Comparison of ENCODE assay signal across 24 mouse cellular contexts in genomic region chr17:15490542-15490941, GRCm38 (mm10). TPM values are rescaled to one million over a fixed set of nuclear protein-coding genes. Genes with fewer than 3 reads are reported as not detected.
DNase-seq lines count a peak whose midpoint lies in the region; ATAC-seq and TF ChIP-seq lines count a peak whose summit lies in the region.
"Had no signal": no experiment of that assay in that cellular context is flagged by ENCODE, and none has a peak within 500 bp of the region (broad histone marks: within the 10 kb centered on the region; RNA-seq: fewer than 3 reads in every experiment).

No protein-coding gene starts in this region.

- no peak overlapping the region for H3K4me3 ChIP-seq in forebrain, embryonic 10.5 days
- H3K4me3 ChIP-seq in forebrain, postnatal 0 days (ENCODE audit: low read depth, low read length), result no peak overlapping the region
- no peak overlapping the region for H3K4me3 ChIP-seq in heart, embryonic 13.5 days
- no peak overlapping the region for H3K4me3 ChIP-seq in MEL (ENCODE audit: control insufficient read depth in 1 of 2, insufficient read depth in 1 of 2, low read depth in 2 of 2, low read length in 2 of 2)
- no peak overlapping the region for H3K4me3 ChIP-seq in myocyte
- no peak overlapping the region for H3K4me3 ChIP-seq in left cerebral cortex, adult 2 months
- H3K4me3 ChIP-seq: embryonic facial prominence, embryonic 13.5 days; embryonic facial prominence, embryonic 15.5 days; erythroblast, embryonic 14.5 days; forebrain, embryonic 13.5 days; forebrain, embryonic 15.5 days had no signal

- no peak overlapping the region for H3ac ChIP-seq in myocyte (ENCODE audit: control insufficient read depth, insufficient read length)

- peak; percentile 7 for DNase-seq in forebrain, embryonic 10.5 days (ENCODE audit: extremely low spot score, low spot score)
- DNase-seq in forebrain, postnatal 0 days, result no peak
- no peak for DNase-seq in heart, postnatal 10 days
- DNase-seq in MEL (ENCODE audit: low read depth, low spot score), result peak; percentile 35
- DNase-seq in Muller cell, postnatal 12 days (ENCODE audit: inconsistent ontology term), result no peak
- DNase-seq in left cerebral cortex, adult 2 months (ENCODE audit: extremely low spot score in 1 of 2, low spot score in 2 of 2), result no peak
- DNase-seq: adrenal gland, adult 2 months; adrenal gland, postnatal 10 days; adrenal gland, postnatal 25 days; cerebellum, adult 11 months; cerebellum, adult 18-20 months; cerebellum, adult 8-10 months; cerebellum, adult 9-11 months; cerebellum, postnatal 14 days; cerebellum, postnatal 36 days; embryo, embryonic 11 days had no signal

- no peak for TF ChIP-seq POLR2A in MEL (IDR thresholded peaks at IDR 0.05; ENCODE audit: control insufficient read depth in 1 of 2, insufficient read depth in 1 of 2, low read depth in 1 of 2, low read length in 2 of 2, poor library complexity in 1 of 2)
- no peak for TF ChIP-seq POLR2A in myocyte (IDR thresholded peaks at IDR 0.05; ENCODE audit: insufficient read length, low read depth)

- H3K79me2 ChIP-seq in MEL (ENCODE audit: control insufficient read depth, insufficient read depth, low read length, poor library complexity) (peaks cover 21% of the 10 kb centered on the region), myocyte (ENCODE audit: control insufficient read depth, insufficient read depth) (peaks cover 18% of the 10 kb centered on the region)

- WGBS in forebrain, embryonic 10.5 days, result 89% methylated on average over 7 of the region's 7 CpGs
- WGBS in forebrain, postnatal 0 days, result 93% methylated on average over 7 of the region's 7 CpGs
- 79% methylated on average over 7 of the region's 7 CpGs for WGBS in heart, embryonic 13.5 days

- no peaks in the 10 kb centered on the region for H3K4me1 ChIP-seq in forebrain, embryonic 10.5 days
- no peaks in the 10 kb centered on the region for H3K4me1 ChIP-seq in forebrain, postnatal 0 days (ENCODE audit: insufficient read depth)
- peaks cover 19% of the 10 kb centered on the region for H3K4me1 ChIP-seq in heart, embryonic 13.5 days
- peaks cover 0 to 7% of the 10 kb centered on the region in 2 experiments; a peak in 3 of 4 replicates for H3K4me1 ChIP-seq in MEL (ENCODE audit: control insufficient read depth in 1 of 2, insufficient read depth in 2 of 2, low read length in 2 of 2)
- H3K4me1 ChIP-seq: embryonic facial prominence, embryonic 13.5 days; embryonic facial prominence, embryonic 15.5 days had no signal

- TF ChIP-seq RAD21 in MEL (IDR thresholded peaks at IDR 0.05; ENCODE audit: low read depth, low read length), result no peak

- no peak overlapping the region for H3K27ac ChIP-seq in forebrain, embryonic 10.5 days
- H3K27ac ChIP-seq in forebrain, postnatal 0 days (ENCODE audit: low read depth, low read length), result no peak overlapping the region
- H3K27ac ChIP-seq in heart, embryonic 13.5 days (replicated peaks), result peak overlapping the region; percentile 31; the same call in 1 of the 2 replicates
- H3K27ac ChIP-seq in MEL (ENCODE audit: control insufficient read depth, low read depth, low read length), result peak overlapping the region; percentile 40; the same call in 1 of the 2 replicates
- H3K27ac ChIP-seq in left cerebral cortex, adult 2 months, result no peak overlapping the region
- H3K27ac ChIP-seq: embryonic facial prominence, embryonic 13.5 days; embryonic facial prominence, embryonic 15.5 days; forebrain, embryonic 13.5 days; forebrain, embryonic 15.5 days had no signal

- no peak overlapping the region for H3K9ac ChIP-seq in forebrain, postnatal 0 days
- H3K9ac ChIP-seq in heart, embryonic 13.5 days, result no peak overlapping the region
- H3K9ac ChIP-seq in MEL (ENCODE audit: control insufficient read depth, low read depth, low read length, poor library complexity, severe bottlenecking), result no peak overlapping the region
- H3K9ac ChIP-seq: embryonic facial prominence, embryonic 13.5 days; embryonic facial prominence, embryonic 15.5 days; forebrain, embryonic 13.5 days; forebrain, embryonic 15.5 days had no signal

- intact Hi-C loops in heart, postnatal 10 days (cut with DNase I), result no loop called here
- intact Hi-C loops in left cerebral cortex, adult 2 months (cut with DNase I), result no loop called here

- H3K4me2 ChIP-seq in forebrain, postnatal 0 days (ENCODE audit: low read depth), result no peak overlapping the region
- H3K4me2 ChIP-seq in heart, embryonic 13.5 days, result no peak overlapping the region
- no peak overlapping the region for H3K4me2 ChIP-seq in myocyte (ENCODE audit: low read depth)
- H3K4me2 ChIP-seq: embryonic facial prominence, embryonic 13.5 days; embryonic facial prominence, embryonic 15.5 days; forebrain, embryonic 13.5 days; forebrain, embryonic 15.5 days had no signal

- no peak for ATAC-seq in forebrain, postnatal 0 days
- ATAC-seq in heart, embryonic 13.5 days (ENCODE audit: extremely low read depth, insufficient number of reproducible peaks, low FRiP score, low TSS enrichment), result no peak
- ATAC-seq: forebrain, embryonic 13.5 days; forebrain, embryonic 15.5 days had no signal

- H3K27me3 ChIP-seq in forebrain, embryonic 10.5 days (ENCODE audit: poor library complexity, severe bottlenecking), result no peaks in the 10 kb centered on the region
- H3K27me3 ChIP-seq in forebrain, postnatal 0 days (ENCODE audit: insufficient read depth, low read length), result no peaks in the 10 kb centered on the region
- no peaks in the 10 kb centered on the region for H3K27me3 ChIP-seq in heart, embryonic 13.5 days (replicated peaks)
- H3K27me3 ChIP-seq in MEL (ENCODE audit: control insufficient read depth in 1 of 2, insufficient read depth in 2 of 2, low read length in 2 of 2), result no peaks in the 10 kb centered on the region
- no peaks in the 10 kb centered on the region for H3K27me3 ChIP-seq in myocyte (ENCODE audit: control insufficient read depth, insufficient read depth, insufficient read length)
- H3K27me3 ChIP-seq: embryonic facial prominence, embryonic 13.5 days; embryonic facial prominence, embryonic 15.5 days; forebrain, embryonic 13.5 days; forebrain, embryonic 15.5 days had no signal

- no peak for TF ChIP-seq CTCF in forebrain, postnatal 0 days (IDR thresholded peaks at IDR 0.05; ENCODE audit: low read depth)
- TF ChIP-seq CTCF in MEL (IDR thresholded peaks at IDR 0.05 in 2 of 3, conservative IDR thresholded peaks at IDR 0.05 in 1 of 3; ENCODE audit: control insufficient read depth in 1 of 3, insufficient read depth in 1 of 3, low read depth in 2 of 3, low read length in 3 of 3, poor library complexity in 1 of 3, severe bottlenecking in 1 of 3), result no peak
- no peak for TF ChIP-seq CTCF in left cerebral cortex, adult 2 months (IDR thresholded peaks at IDR 0.05)

- no peak for TF ChIP-seq EP300 in MEL (IDR thresholded peaks at IDR 0.05; ENCODE audit: low read depth in 1 of 2, low read length in 2 of 2)

- peaks cover 73% of the 10 kb centered on the region for H3K36me3 ChIP-seq in forebrain, embryonic 10.5 days (replicated peaks)
- peaks cover 45% of the 10 kb centered on the region for H3K36me3 ChIP-seq in forebrain, postnatal 0 days (ENCODE audit: insufficient read depth)
- peaks cover 67% of the 10 kb centered on the region for H3K36me3 ChIP-seq in heart, embryonic 13.5 days
- H3K36me3 ChIP-seq in MEL (ENCODE audit: control insufficient read depth in 1 of 2, insufficient read depth in 2 of 2, low read length in 2 of 2), result peaks cover 26 to 39% of the 10 kb centered on the region in 2 experiments
- peaks cover 53% of the 10 kb centered on the region for H3K36me3 ChIP-seq in myocyte (ENCODE audit: control insufficient read depth, insufficient read depth)

- H3K9me3 ChIP-seq in forebrain, embryonic 10.5 days, result no peaks in the 10 kb centered on the region; the same call in 1 of the 2 replicates
- no peaks in the 10 kb centered on the region for H3K9me3 ChIP-seq in forebrain, postnatal 0 days (ENCODE audit: low read length)
- no peaks in the 10 kb centered on the region for H3K9me3 ChIP-seq in heart, embryonic 13.5 days
- H3K9me3 ChIP-seq in MEL (replicated peaks; ENCODE audit: insufficient read depth, low read length), result no peaks in the 10 kb centered on the region
- H3K9me3 ChIP-seq: embryonic facial prominence, embryonic 13.5 days; embryonic facial prominence, embryonic 15.5 days; forebrain, embryonic 13.5 days; forebrain, embryonic 15.5 days; G1E had no signal

RNA-seq across cellular contexts. Expression of gene Psmb1, which starts 9.0 kb away (rescaled TPM):
- polyA plus RNA-seq in forebrain, embryonic 10.5 days (2016; fragmentation: Nextera tagmentation; extraction: Ambion mirVana), result 275 TPM in 2 replicates
- 143 and 195 TPM in 2 replicates for total RNA-seq in forebrain, postnatal 0 days (2014; rRNA removed)
- 267 and 334 TPM in 2 replicates for polyA plus RNA-seq in forebrain, postnatal 0 days (2015; fragmentation: Nextera tagmentation; extraction: Ambion mirVana)
- 194 and 219 TPM in 2 replicates for polyA plus RNA-seq in heart, embryonic 13.5 days (2015; fragmentation: Nextera tagmentation; extraction: Ambion mirVana)
- 100 to 1,000 TPM; 138 to 142 TPM for total RNA-seq in heart, postnatal 10 days (2021)
- 222 and 230 TPM in 2 replicates for total RNA-seq in MEL (2012; rRNA removed)
- polyA plus RNA-seq in MEL (2012; ENCODE audit: insufficient read depth in 1 of 2, insufficient read length in 2 of 2, low read depth in 1 of 2, low replicate concordance in 2 of 2, missing spikeins in 1 of 2) (100 to 1,000 TPM; 200 to 445 TPM), myocyte (2012; fragmentation: generic; extraction: Trizol) (220 TPM)
- 100 to 1,000 TPM; 118 to 122 TPM for total RNA-seq in left cerebral cortex, adult 2 months (2021)

RNA-seq across cellular contexts. Expression of gene Tbp, which starts 9.1 kb away (rescaled TPM):
- 75.7 and 76.0 TPM in 2 replicates for polyA plus RNA-seq in forebrain, embryonic 10.5 days (2016; fragmentation: Nextera tagmentation; extraction: Ambion mirVana)
- total RNA-seq in forebrain, postnatal 0 days (2014; rRNA removed), result 49.3 and 53.0 TPM in 2 replicates
- 40.2 and 43.9 TPM in 2 replicates for polyA plus RNA-seq in forebrain, postnatal 0 days (2015; fragmentation: Nextera tagmentation; extraction: Ambion mirVana)
- polyA plus RNA-seq in heart, embryonic 13.5 days (2015; fragmentation: Nextera tagmentation; extraction: Ambion mirVana), result 24.7 and 28.0 TPM in 2 replicates
- total RNA-seq in heart, postnatal 10 days (2021), result 10 to 100 TPM; 11.6 to 16.9 TPM
- total RNA-seq in MEL (2012; rRNA removed), result 38.5 and 40.0 TPM in 2 replicates
- polyA plus RNA-seq in MEL (2012; ENCODE audit: insufficient read depth in 1 of 2, insufficient read length in 2 of 2, low read depth in 1 of 2, low replicate concordance in 2 of 2, missing spikeins in 1 of 2), result 100 to 1,000 TPM in 1 of 2 experiments, 10 to 100 TPM in 1; 79.6 to 490 TPM
- polyA plus RNA-seq in myocyte (2012; fragmentation: generic; extraction: Trizol), result 12.2 TPM
- 10 to 100 TPM; 29.3 to 32.2 TPM for total RNA-seq in left cerebral cortex, adult 2 months (2021)

RNA-seq across cellular contexts. Expression of gene Pdcd2, which starts 36.6 kb away (rescaled TPM):
- 48.2 and 49.6 TPM in 2 replicates for polyA plus RNA-seq in forebrain, embryonic 10.5 days (2016; fragmentation: Nextera tagmentation; extraction: Ambion mirVana)
- total RNA-seq in forebrain, postnatal 0 days (2014; rRNA removed), result 57.9 and 60.8 TPM in 2 replicates
- polyA plus RNA-seq in forebrain, postnatal 0 days (2015; fragmentation: Nextera tagmentation; extraction: Ambion mirVana), result 47.5 and 49.9 TPM in 2 replicates
- 27.7 and 34.7 TPM in 2 replicates for polyA plus RNA-seq in heart, embryonic 13.5 days (2015; fragmentation: Nextera tagmentation; extraction: Ambion mirVana)
- 10 to 100 TPM; 16.8 to 17.0 TPM for total RNA-seq in heart, postnatal 10 days (2021)
- 106 and 109 TPM in 2 replicates for total RNA-seq in MEL (2012; rRNA removed)
- polyA plus RNA-seq in MEL (2012; ENCODE audit: insufficient read depth in 1 of 2, insufficient read length in 2 of 2, low read depth in 1 of 2, low replicate concordance in 2 of 2, missing spikeins in 1 of 2) (100 to 1,000 TPM in 1 of 2 experiments, not detected in 1; 110 TPM), myocyte (2012; fragmentation: generic; extraction: Trizol) (43.4 TPM)
- total RNA-seq in left cerebral cortex, adult 2 months (2021), result 10 to 100 TPM; 19.1 to 21.0 TPM

Comparison
In these comparisons a context has a peak if more than half of its experiments do, and no peak if none do; other contexts are left out.
1. DNase-seq: peak in forebrain, embryonic 10.5 days (single experiment) and MEL (single experiment); none in forebrain, postnatal 0 days (single experiment), heart, postnatal 10 days (0 of 2), Muller cell, postnatal 12 days (single experiment) and left cerebral cortex, adult 2 months (0 of 2).
2. H3K27ac ChIP-seq: peak in heart, embryonic 13.5 days (single experiment) and MEL (single experiment); none in forebrain, embryonic 10.5 days (single experiment), forebrain, postnatal 0 days (single experiment) and left cerebral cortex, adult 2 months (single experiment).